Mouse (Mus musculus): Measurements from ENCODE around the gene Sall4. TPM values are rescaled to one million over a fixed set of nuclear protein-coding genes. Genes with fewer than 3 reads are reported as not detected.

Gene Sall4
- polyA plus RNA-seq, 1 experiment, result not detected

GRCm38 (mm10) chr2:168710979-168711378, 56.8 kb downstream of the Sall4 start:
- Histone ChIP-seq H3K4me1 (no peaks in the 10 kb centered on the region), H3K9me3 (no peaks in the 10 kb centered on the region), H3K4me3 (replicated peaks) (no peak overlapping the region), H3K36me3 (replicated peaks; ENCODE audit: low read length) (no peaks in the 10 kb centered on the region), H3K27me3 (replicated peaks) (peaks cover 5% of the 10 kb centered on the region)
- TF ChIP-seq FLI1 (IDR thresholded peaks at IDR 0.05; ENCODE audit: low read length), result no peak
- no peak for TF ChIP-seq GATA1 (IDR thresholded peaks at IDR 0.05; ENCODE audit: borderline replicate concordance, low read length)

- Histone ChIP-seq H3K36me3 (replicated peaks; ENCODE audit: low read length) (no peaks in the 10 kb centered on the region), H3K4me1 (no peaks in the 10 kb centered on the region), H3K4me3 (replicated peaks) (no peak overlapping the region), H3K9me3 (no peaks in the 10 kb centered on the region), H3K27me3 (replicated peaks) (peaks cover 2% of the 10 kb centered on the region)
- TF ChIP-seq FLI1 (IDR thresholded peaks at IDR 0.05; ENCODE audit: low read length), result no peak
- TF ChIP-seq GATA1 (IDR thresholded peaks at IDR 0.05; ENCODE audit: borderline replicate concordance, low read length), result no peak
These were observed 60.0 kb downstream of the Sall4 start for GRCm38 (mm10) chr2:168707766-168708165.

GRCm38 (mm10) chr2:168702266-168702665, 65.5 kb downstream of the Sall4 start:
- Histone ChIP-seq H3K4me3 (replicated peaks) (no peak overlapping the region), H3K4me1 (no peaks in the 10 kb centered on the region), H3K9me3 (peaks cover 14% of the 10 kb centered on the region), H3K36me3 (replicated peaks; ENCODE audit: low read length) (no peaks in the 10 kb centered on the region), H3K27me3 (replicated peaks) (peaks cover 1% of the 10 kb centered on the region)
- no peak for TF ChIP-seq FLI1 (IDR thresholded peaks at IDR 0.05; ENCODE audit: low read length)
- TF ChIP-seq GATA1 (IDR thresholded peaks at IDR 0.05; ENCODE audit: borderline replicate concordance, low read length), result no peak

Other genes starting within 250 kb of the Sall4 start
- gene Nfatc2, start 166.3 kb downstream of the Sall4 start, polyA plus RNA-seq (2012; ENCODE audit: insufficient read depth, low replicate concordance), result 1.0 and 2.8 TPM in 2 replicates
- gene Atp9a, start 25.5 kb downstream of the Sall4 start, polyA plus RNA-seq (2012; ENCODE audit: insufficient read depth, low replicate concordance), result 1.5 TPM in 1 of 2 replicates, not detected in the other
- 32.8 and 46.8 TPM in 2 replicates for gene Zfp64, start 187.6 kb upstream of the Sall4 start, polyA plus RNA-seq (2012; ENCODE audit: insufficient read depth, low replicate concordance)

Measured in megakaryocyte, embryonic 14.5 days (primary cell).